Mouse (Mus musculus) hindbrain, postnatal 0 days (tissue): Measurements from ENCODE around the gene Sp9. TPM values are rescaled to one million over a fixed set of nuclear protein-coding genes. Genes with fewer than 3 reads are reported as not detected.

ENCODE experiments used
- ATAC-seq: fragments of 200-750 bp; cut with Nextera tagmentation; 2 replicates; pipeline ENCODE4 v1.8.0; 2017; ENCODE audit warnings: mild to moderate bottlenecking, moderate TSS enrichment, moderate library complexity
- DNase-seq: peaks from one replicate; pipeline ENCODE4 v3.0.0-alpha.2; 2015; ENCODE audit warnings: low spot score
- H3K27ac ChIP-seq: fragments of 300-500 bp; sonication (generic); 2 replicates; pipeline ENCODE4 v1.5.1; 2014; ENCODE audit warnings: mild to moderate bottlenecking
- H3K27me3 ChIP-seq: fragments of 300-500 bp; sonication (generic); 2 replicates; pipeline ENCODE4 v1.6.1; 2014; ENCODE audit warnings: low read length, mixed read lengths; ENCODE audit not compliant: insufficient read depth
- H3K36me3 ChIP-seq: fragments of 300-500 bp; sonication (generic); 2 replicates; pipeline ENCODE4 v1.6.1; 2014; ENCODE audit warnings: low read length, mixed read lengths; ENCODE audit not compliant: insufficient read depth
- H3K4me1 ChIP-seq: fragments of 300-500 bp; sonication (generic); 2 replicates; pipeline ENCODE4 v1.6.1; 2014; ENCODE audit warnings: antibody characterized with exemption, low read length, mixed read lengths; ENCODE audit not compliant: insufficient read depth
- H3K4me2 ChIP-seq: fragments of 300-500 bp; sonication (generic); 2 replicates; pipeline ENCODE4 v1.6.1; 2014; ENCODE audit warnings: low read depth, mild to moderate bottlenecking, low read length, moderate library complexity, mixed read lengths
- H3K4me3 ChIP-seq: fragments of 300-500 bp; sonication (generic); 2 replicates; pipeline ENCODE4 v1.5.1; 2014; ENCODE audit warnings: low read length
- H3K9ac ChIP-seq: fragments of 300-500 bp; sonication (generic); replicated peaks from 2 replicates; pipeline ENCODE4 v1.6.1; 2014; ENCODE audit warnings: mild to moderate bottlenecking, low read length, moderate library complexity, mixed read lengths
- H3K9me3 ChIP-seq: fragments of 300-500 bp; sonication (generic); 2 replicates; pipeline ENCODE4 v1.6.1; 2016; ENCODE audit warnings: low read length, mixed read lengths
- CTCF ChIP-seq: IDR thresholded peaks from 2 replicates; pipeline ENCODE4 v1.5.1; 2016; ENCODE audit warnings: antibody characterized with exemption, control low read depth, low read depth
- WGBS: fragments of 180-500 bp; shearing (Covaris S2); extraction: QIAGEN DNeasy Blood & Tissue Kit; methylation state at CpG from one replicate; pipeline ENCODE4 v1.1.7; 2014; 5-methylcytosine and 5-hydroxymethylcytosine counted together
- polyA plus RNA-seq: library from polyadenylated mRNA; unstranded; fragments of >200 nt; fragmentation: Nextera tagmentation; extraction: Ambion mirVana; gene quantifications from 2 replicates; pipeline ENCODE4 v1.2.1, GENCODE M21; 2015
- total RNA-seq: library from RNA; depleted of rRNA; stranded (reverse); fragments of >200 nt; gene quantifications from 2 replicates; pipeline ENCODE4 v1.2.3, GENCODE M21; 2014; rRNA removed

Sp9 gene
- total RNA-seq, result 1.7 and 3.8 TPM in 2 replicates
- 0.49 and 0.63 TPM in 2 replicates for polyA plus RNA-seq

DNA sequence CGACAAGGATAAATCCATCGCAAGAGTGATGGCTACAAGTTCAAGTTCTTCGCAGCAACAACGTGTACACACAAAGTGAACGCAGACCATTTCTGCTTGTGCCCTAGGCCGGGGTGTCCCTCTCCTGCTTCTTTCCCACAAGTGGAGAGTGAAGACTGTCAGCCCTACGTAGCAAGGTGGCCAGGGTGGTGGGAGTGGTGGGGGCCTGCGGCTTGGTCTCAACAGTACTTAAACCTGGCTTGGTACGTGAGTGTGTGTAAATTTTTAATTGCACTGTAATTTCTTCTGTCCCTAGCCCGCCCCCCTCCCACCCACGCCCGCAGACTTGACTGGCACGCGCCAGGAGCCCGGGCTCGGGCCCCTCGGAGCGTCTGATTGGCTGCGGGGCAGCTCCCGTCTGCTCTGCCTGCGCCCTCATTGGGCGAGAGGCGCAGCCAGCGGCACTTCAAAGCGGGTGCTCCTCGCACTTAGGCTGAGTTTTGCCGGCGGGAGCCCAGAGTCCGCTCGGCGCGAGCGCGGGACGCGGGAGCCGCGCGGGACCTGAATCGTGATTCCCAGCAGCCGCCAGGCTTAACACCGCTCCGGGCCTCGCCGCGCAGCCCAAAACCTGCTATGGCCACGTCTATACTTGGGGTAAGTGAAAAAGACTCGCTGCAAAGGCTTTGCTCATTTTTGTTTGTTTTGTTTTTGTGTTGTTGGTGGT, at the start of gene Sp9:
TSS of gene Sp9 (plus strand) at position 467 of the 703 bp plus-strand sequence.
- H3K4me1 ChIP-seq, result 0 out of 2 replicates have a peak, but pooled peaks cover 4% of the 10 kb centered on the region

GRCm38 (mm10) chr2:73231081-73231480, 40.6 kb upstream of the Sp9 start:
- Histone ChIP-seq H3K4me1 (no peaks in the 10 kb centered on the region), H3K27me3 (no peaks in the 10 kb centered on the region), H3K27ac (no peak overlapping the region), H3K9me3 (no peaks in the 10 kb centered on the region), H3K4me3 (no peak overlapping the region), H3K36me3 (no peaks in the 10 kb centered on the region), H3K9ac (no peak overlapping the region), H3K4me2 (no peak overlapping the region)
- TF ChIP-seq CTCF, result no peak
- WGBS, result 58% methylated on average over 3 of the region's 3 CpGs
- DNase-seq (no peak), ATAC-seq (no peak)

More for the DNA sequence above, at the start of gene Sp9:
- no peak within 1 kb of the TSS for H3K9ac ChIP-seq
- H3K27ac ChIP-seq, result no peak within 1 kb of the TSS
- no peaks in the 10 kb centered on the region for H3K9me3 ChIP-seq
- no peaks in the 10 kb centered on the region for H3K36me3 ChIP-seq
- ATAC-seq (peak; percentile 74), DNase-seq (peak; percentile 72)
- no peak for TF ChIP-seq CTCF
- H3K27me3 ChIP-seq, result peaks cover 56% of the 10 kb centered on the region
- peak within 1 kb of the TSS; percentile 36 for H3K4me3 ChIP-seq
- under 1% methylated on average over 48 of the region's 48 CpGs for WGBS
- H3K4me2 ChIP-seq, result peak within 1 kb of the TSS; percentile 48

GRCm38 (mm10) chr2:73241299-73241698, 30.4 kb upstream of the Sp9 start:
- Histone ChIP-seq H3K4me1 (no peaks in the 10 kb centered on the region), H3K4me2 (no peak overlapping the region), H3K9me3 (no peaks in the 10 kb centered on the region), H3K4me3 (no peak overlapping the region), H3K9ac (no peak overlapping the region), H3K27me3 (no peaks in the 10 kb centered on the region), H3K27ac (no peak overlapping the region), H3K36me3 (no peaks in the 10 kb centered on the region)
- TF ChIP-seq CTCF, result no peak
- 85% methylated on average over 4 of the region's 4 CpGs for WGBS
- DNase-seq, result no peak
- ATAC-seq, result no peak

DNA sequence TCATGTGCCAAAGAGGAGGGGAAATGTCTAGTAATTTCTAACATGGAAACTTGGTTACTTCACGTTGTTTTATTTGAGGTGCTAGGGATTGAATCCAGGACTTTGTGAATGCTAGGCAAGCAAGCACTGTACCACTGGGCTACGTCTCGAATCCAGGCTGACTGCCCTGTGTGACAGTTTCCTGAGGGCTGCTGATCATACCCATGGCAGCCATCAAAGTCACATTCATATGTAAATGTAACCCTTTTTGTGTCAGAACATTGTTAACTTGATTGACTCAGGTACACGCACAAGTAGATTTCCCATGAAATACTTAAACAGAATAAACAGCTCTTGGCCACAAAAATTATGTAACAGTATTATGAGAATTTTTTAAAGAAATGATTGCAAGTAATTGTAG, 23.0 kb upstream of the Sp9 start:
- H3K36me3 ChIP-seq, result no peaks in the 10 kb centered on the region
- ATAC-seq (no peak), DNase-seq (no peak)
- H3K9me3 ChIP-seq, result no peaks in the 10 kb centered on the region
- H3K4me3 ChIP-seq, result no peak overlapping the region
- TF ChIP-seq CTCF, result no peak
- 45% methylated on average over 4 of the region's 4 CpGs for WGBS
- H3K27ac ChIP-seq, result no peak overlapping the region
- H3K4me1 ChIP-seq, result no peaks in the 10 kb centered on the region
- no peaks in the 10 kb centered on the region for H3K27me3 ChIP-seq
- H3K4me2 ChIP-seq, result no peak overlapping the region
- no peak overlapping the region for H3K9ac ChIP-seq

DNA sequence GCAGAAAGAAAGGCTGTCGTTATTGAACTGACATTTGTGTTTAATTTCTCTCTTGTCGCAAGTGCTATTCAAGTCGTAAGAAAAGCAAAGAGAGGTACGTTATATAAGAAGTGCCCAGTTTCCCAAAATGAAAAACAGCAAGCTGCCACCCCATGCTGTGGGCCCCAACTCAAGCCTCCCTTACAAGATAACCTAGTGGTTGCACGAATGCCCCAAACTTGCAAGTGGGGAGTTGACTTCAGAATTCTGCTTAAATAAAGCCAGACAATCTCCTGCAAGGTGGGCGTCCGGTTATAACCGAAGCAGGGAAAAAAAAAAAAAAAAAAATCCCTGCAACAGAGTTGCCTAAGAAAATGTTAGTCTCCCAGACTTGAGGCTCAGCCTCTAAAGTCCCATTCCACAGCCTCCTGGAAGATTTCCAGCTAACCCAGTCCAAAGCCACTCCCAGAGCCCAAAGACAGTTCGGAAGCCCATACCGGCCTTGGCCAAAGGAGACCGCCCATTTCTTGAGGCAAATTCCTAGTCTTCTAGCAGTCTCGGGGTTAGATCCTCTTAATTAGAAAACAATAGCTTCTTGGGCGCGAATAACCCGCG, 8.5 kb upstream of the Sp9 start:
- DNase-seq (peak; percentile 8), ATAC-seq (no peak)
- H3K4me2 ChIP-seq, result peak overlapping the region; percentile 60
- 0 out of 2 replicates have a peak, but pooled peaks cover 2% of the 10 kb centered on the region for H3K9me3 ChIP-seq
- peaks cover 10% of the 10 kb centered on the region; the same call in 1 of the 2 replicates for H3K4me1 ChIP-seq
- no peak overlapping the region for H3K9ac ChIP-seq
- no peak for TF ChIP-seq CTCF
- H3K4me3 ChIP-seq, result peak overlapping the region; percentile 34
- H3K36me3 ChIP-seq, result no peaks in the 10 kb centered on the region
- H3K27ac ChIP-seq, result no peak overlapping the region
- WGBS, result 9% methylated on average over 16 of the region's 16 CpGs
- peaks cover 54% of the 10 kb centered on the region for H3K27me3 ChIP-seq

DNA sequence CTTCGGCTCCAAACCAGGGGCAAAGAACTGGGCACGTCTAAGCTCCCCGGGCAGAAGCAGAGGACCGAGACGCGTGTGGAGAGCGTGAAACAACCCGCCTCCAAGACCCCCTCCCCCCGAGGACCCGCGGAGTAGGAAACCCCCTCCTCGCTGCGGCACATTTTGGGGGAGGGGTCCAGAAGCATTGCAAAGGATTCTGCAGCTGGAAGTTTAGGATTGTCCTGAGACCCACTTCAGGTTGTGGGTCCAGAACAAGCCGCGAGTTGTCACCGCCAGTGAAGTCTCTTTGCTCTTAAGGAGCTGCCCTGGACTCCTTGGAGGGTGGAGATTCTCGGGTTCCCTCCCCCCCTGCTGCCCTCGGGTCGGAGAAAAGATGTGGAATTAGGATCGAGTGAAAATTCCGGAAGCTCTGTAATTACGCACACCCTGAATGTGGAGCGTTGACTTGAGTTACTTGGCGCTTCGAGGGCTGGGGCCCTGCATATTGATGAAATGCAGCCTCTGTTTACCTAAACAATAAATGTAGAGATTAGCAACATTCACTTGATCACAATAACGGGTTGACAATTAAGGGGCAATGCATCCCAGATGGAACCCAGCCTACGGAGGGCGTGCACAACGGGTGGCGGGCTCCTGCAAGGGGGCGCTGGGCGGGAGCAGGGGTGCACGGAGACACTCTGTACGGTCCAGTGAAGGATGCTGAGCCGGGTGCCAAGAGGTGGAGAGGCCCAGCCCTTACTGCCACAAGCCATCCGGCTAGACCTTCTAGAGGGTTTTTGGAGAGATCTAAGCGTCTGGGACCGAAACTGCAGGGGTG, 7.7 kb upstream of the Sp9 start:
- Histone ChIP-seq H3K4me2 (peak overlapping the region; percentile 60), H3K36me3 (no peaks in the 10 kb centered on the region), H3K4me3 (peak overlapping the region; percentile 34), H3K27me3 (peaks cover 58% of the 10 kb centered on the region), H3K9ac (no peak overlapping the region), H3K4me1 (peaks cover 10% of the 10 kb centered on the region; the same call in 1 of the 2 replicates), H3K27ac (no peak overlapping the region), H3K9me3 (0 out of 2 replicates have a peak, but pooled peaks cover 2% of the 10 kb centered on the region)
- no peak for TF ChIP-seq CTCF
- ATAC-seq (0 out of 2 replicates have a peak, but pooled peaks have one; percentile 5), DNase-seq (peak; percentile 13)
- WGBS, result 2% methylated on average over 38 of the region's 38 CpGs
